Mouse (Mus musculus) E14TG2a.4 (cell line): ENCODE measurements around the gene Snx19.

ENCODE experiments used
- H3K27me3 ChIP-seq: 2 replicates; pipeline ENCODE4 v1.6.1; 2014; ENCODE audit warnings: low read length, control low read depth; ENCODE audit not compliant: insufficient read depth
- H3K36me3 ChIP-seq: 2 replicates; pipeline ENCODE4 v1.6.1; 2014; ENCODE audit warnings: low read length, control low read depth; ENCODE audit not compliant: insufficient read depth
- H3K4me1 ChIP-seq: replicated peaks from 2 replicates; pipeline ENCODE4 v1.6.1; 2014; ENCODE audit warnings: low read depth, low read length, control low read depth
- H3K4me3 ChIP-seq: replicated peaks from 2 replicates; pipeline ENCODE4 v1.5.1; 2014; ENCODE audit warnings: mild to moderate bottlenecking, low read length
- H3K9me3 ChIP-seq: 2 replicates; pipeline ENCODE4 v1.6.1; 2014; ENCODE audit warnings: low read length, control low read depth
- CTCF ChIP-seq: conservative IDR thresholded peaks from 2 replicates; pipeline ENCODE4 v1.5.1; 2014; ENCODE audit warnings: low read length
- NANOG ChIP-seq: IDR thresholded peaks from 2 replicates; pipeline ENCODE4 v1.6.1; 2014; ENCODE audit warnings: borderline replicate concordance, low read length, mixed read lengths
- POU5F1 ChIP-seq: IDR thresholded peaks from 2 replicates; pipeline ENCODE4 v1.6.1; 2014; ENCODE audit warnings: low read length, borderline replicate concordance

The Snx19 gene

DNA sequence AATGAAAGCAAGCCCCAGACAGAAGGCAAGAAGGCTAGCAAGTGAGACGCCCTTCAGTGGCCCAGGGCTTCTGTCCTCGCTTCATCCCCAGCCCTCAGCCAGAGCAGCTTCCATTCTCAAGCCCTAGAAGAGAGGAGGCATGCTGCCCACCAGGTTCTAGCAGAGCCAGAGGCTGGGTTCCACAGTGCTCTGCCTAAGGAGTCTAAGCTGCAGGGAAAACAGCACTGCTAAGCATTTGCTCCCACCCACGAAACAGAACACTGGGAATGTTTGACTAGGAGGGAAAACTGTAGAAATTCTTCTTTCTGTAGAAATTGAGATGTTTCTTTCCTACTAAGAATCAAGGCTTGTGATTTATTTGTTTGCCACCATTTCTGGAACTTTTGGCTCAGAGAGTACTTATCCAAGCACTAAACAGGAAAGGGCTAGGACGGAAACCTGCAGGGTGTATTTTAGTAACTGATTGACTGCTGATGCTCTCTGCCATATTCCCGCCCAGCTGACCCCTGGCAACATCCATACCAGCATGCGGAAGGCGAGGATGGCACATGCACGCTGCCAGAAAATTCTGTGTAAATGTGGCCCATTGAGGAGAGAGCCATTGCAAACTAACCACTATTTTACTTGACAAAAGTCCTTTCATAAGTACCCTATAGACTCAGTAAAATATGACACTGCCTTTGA lies 9.1 kb downstream of the Snx19 start:
- TF ChIP-seq POU5F1 (no peak), CTCF (no peak), NANOG (no peak)
- Histone ChIP-seq H3K36me3 (peaks cover 68% of the 10 kb centered on the region), H3K27me3 (no peaks in the 10 kb centered on the region)

DNA sequence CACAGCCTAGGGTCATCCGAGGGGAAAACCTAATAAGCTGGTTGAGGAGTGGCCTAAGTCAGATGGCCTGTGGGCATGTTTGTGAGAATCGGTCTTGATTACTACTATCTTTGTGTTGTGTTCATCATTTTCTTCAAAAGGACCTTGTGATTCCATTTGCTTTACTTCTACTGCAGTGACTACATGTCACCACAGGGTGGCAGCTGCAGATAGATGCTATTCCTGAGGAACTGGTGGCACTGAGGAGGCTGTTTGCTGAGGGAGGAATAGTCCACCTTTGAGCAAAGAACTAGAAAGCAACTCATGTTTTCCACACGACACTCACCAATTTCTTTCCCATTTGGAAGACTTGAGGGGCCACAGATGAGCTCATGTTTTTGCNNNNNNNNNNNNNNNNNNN lies 11.6 kb downstream of the Snx19 start:
- TF ChIP-seq CTCF (peak; percentile 72), POU5F1 (no peak)
- H3K27me3 ChIP-seq: no peaks in the 10 kb centered on the region
- no peaks in the 10 kb centered on the region for H3K4me1 ChIP-seq
- H3K9me3 ChIP-seq: no peaks in the 10 kb centered on the region
- no peak overlapping the region for H3K4me3 ChIP-seq
- H3K36me3 ChIP-seq: peaks cover 62% of the 10 kb centered on the region

More for the DNA sequence above, 9.1 kb downstream of the Snx19 start:
- Histone ChIP-seq H3K9me3 (peaks cover 8% of the 10 kb centered on the region; the same call in 1 of the 2 replicates), H3K4me3 (no peak overlapping the region), H3K4me1 (no peaks in the 10 kb centered on the region)

GRCm38 (mm10) chr9:30441761-30442160 lies 14.9 kb downstream of the Snx19 start:
- TF ChIP-seq POU5F1 (no peak), NANOG (no peak), CTCF (no peak)
- H3K9me3 ChIP-seq: no peaks in the 10 kb centered on the region
- no peaks in the 10 kb centered on the region for H3K27me3 ChIP-seq
- H3K4me1 ChIP-seq: peaks cover 7% of the 10 kb centered on the region
- no peak overlapping the region for H3K4me3 ChIP-seq
- peaks cover 55% of the 10 kb centered on the region for H3K36me3 ChIP-seq

GRCm38 (mm10) chr9:30445232-30446085 lies 18.6 kb downstream of the Snx19 start:
- Histone ChIP-seq H3K4me3 (no peak overlapping the region), H3K27me3 (no peaks in the 10 kb centered on the region), H3K9me3 (no peaks in the 10 kb centered on the region), H3K4me1 (peaks cover 32% of the 10 kb centered on the region), H3K36me3 (peaks cover 35% of the 10 kb centered on the region)
- TF ChIP-seq CTCF (no peak), POU5F1 (no peak), NANOG (no peak)

GRCm38 (mm10) chr9:30446126-30446525 lies 19.2 kb downstream of the Snx19 start:
- Histone ChIP-seq H3K4me1 (peaks cover 38% of the 10 kb centered on the region), H3K4me3 (no peak overlapping the region), H3K36me3 (peaks cover 31% of the 10 kb centered on the region), H3K9me3 (no peaks in the 10 kb centered on the region), H3K27me3 (no peaks in the 10 kb centered on the region)
- no peak for TF ChIP-seq POU5F1
- TF ChIP-seq NANOG: no peak
- no peak for TF ChIP-seq CTCF

GRCm38 (mm10) chr9:30448459-30448858 lies 21.6 kb downstream of the Snx19 start:
- H3K36me3 ChIP-seq: peaks cover 23% of the 10 kb centered on the region
- H3K9me3 ChIP-seq: no peaks in the 10 kb centered on the region
- H3K4me1 ChIP-seq: peaks cover 39% of the 10 kb centered on the region
- no peaks in the 10 kb centered on the region for H3K27me3 ChIP-seq
- TF ChIP-seq NANOG (no peak), CTCF (peak; percentile 41)
- 0 out of 2 replicates have a peak overlapping the region, but pooled peaks have one; percentile 5 for H3K4me3 ChIP-seq

DNA sequence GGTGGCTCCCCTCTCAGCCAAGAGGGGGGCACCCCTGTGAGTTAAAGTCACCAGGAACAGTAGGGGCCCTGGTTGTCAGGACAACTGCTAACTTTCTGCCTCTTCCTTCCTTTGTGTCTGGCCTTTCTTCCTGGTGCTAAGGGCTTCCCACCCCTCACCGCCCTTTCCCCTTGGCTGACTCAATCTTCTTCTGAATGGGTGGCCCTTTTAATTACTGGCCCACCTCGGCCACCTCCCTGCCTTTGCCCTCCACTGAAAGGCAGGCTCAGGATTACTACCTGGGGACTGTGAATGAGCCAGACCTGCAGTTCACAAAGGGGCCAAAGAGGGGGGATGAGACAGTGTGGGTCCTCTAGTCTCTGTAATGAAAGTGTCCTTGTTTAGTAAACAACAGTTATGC lies 23.0 kb downstream of the Snx19 start:
- peaks cover 14% of the 10 kb centered on the region; the same call in 1 of the 2 replicates for H3K36me3 ChIP-seq

DNA sequence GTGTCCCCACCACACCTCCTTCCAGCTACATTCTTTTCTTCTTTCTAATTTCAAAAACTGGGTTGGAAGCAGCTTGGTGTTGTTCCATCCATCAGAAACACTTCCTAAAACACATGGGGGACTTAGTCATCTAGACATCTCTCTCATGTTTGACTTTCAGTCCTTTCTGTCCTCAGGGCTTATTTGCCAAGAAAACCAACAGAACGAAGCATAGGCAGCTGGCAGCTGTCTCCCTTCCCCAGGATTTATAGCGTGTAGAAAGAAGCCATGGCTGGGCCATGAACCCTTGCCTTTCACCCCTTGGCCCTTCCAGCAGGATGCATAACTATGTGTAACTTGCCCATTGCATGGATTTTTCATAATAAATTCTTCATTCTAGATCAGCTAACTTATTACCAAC lies 23.9 kb downstream of the Snx19 start:
- H3K9me3 ChIP-seq: no peaks in the 10 kb centered on the region
- H3K27me3 ChIP-seq: no peaks in the 10 kb centered on the region
- H3K4me1 ChIP-seq: peaks cover 32% of the 10 kb centered on the region
- TF ChIP-seq CTCF: no peak
- no peak for TF ChIP-seq NANOG
- TF ChIP-seq POU5F1: no peak
- peaks cover 14% of the 10 kb centered on the region; the same call in 1 of the 2 replicates for H3K36me3 ChIP-seq
- H3K4me3 ChIP-seq: no peak overlapping the region

More for the DNA sequence above, 23.0 kb downstream of the Snx19 start:
- Histone ChIP-seq H3K9me3 (no peaks in the 10 kb centered on the region), H3K4me1 (peaks cover 38% of the 10 kb centered on the region), H3K4me3 (peak overlapping the region; percentile 4; the same call in 1 of the 2 replicates), H3K27me3 (no peaks in the 10 kb centered on the region)
- TF ChIP-seq CTCF (no peak), POU5F1 (no peak), NANOG (no peak)
